Mouse (Mus musculus): ENCODE measurements at regions not wholly inside any gene's neighbourhood (a gene's known extent, or its start where the extent isn't known, plus 50 kb on each side); places are given as distances from the start of the nearest gene placed in this dataset.

GRCm38 (mm10) chr2:115441100-115441499 lies 140.4 kb upstream of the BC052040 start:
- no peak for TF ChIP-seq CTCF (IDR thresholded peaks at IDR 0.05; ENCODE audit: low read depth)
- no peak for TF ChIP-seq EP300 (IDR thresholded peaks at IDR 0.05; ENCODE audit: low read depth)
